Mouse (Mus musculus): ENCODE measurements around the gene Srp14. TPM values are rescaled to one million over a fixed set of nuclear protein-coding genes. Genes with fewer than 3 reads are reported as not detected.

Srp14 gene
- polyA plus RNA-seq (2015; fragmentation: Nextera tagmentation; extraction: Ambion mirVana) = 306 and 312 TPM in 2 replicates

GRCm38 (mm10) chr2:118479550-118479909, at the start of gene Srp14:
Gene Srp14 (minus strand): TSS chr2:118479711.
- under 1% methylated on average over 35 of the region's 35 CpGs for WGBS
- Histone ChIP-seq H3K27ac (ENCODE audit: low read length) (peak within 1 kb of the TSS; percentile 85), H3K4me3 (ENCODE audit: low read depth, low read length) (peak within 1 kb of the TSS; percentile 95), H3K4me2 (ENCODE audit: low read length) (peak within 1 kb of the TSS; percentile 79), H3K27me3 (ENCODE audit: control insufficient read depth, insufficient read depth, low read depth, low read length) (no peaks in the 10 kb centered on the region), H3K4me1 (ENCODE audit: control insufficient read depth, insufficient read depth, low read length) (peaks cover 14% of the 10 kb centered on the region), H3K9me3 (replicated peaks; ENCODE audit: control insufficient read depth, low read length, poor library complexity, severe bottlenecking) (no peaks in the 10 kb centered on the region), H3K9ac (ENCODE audit: low read depth, low read length) (peak within 1 kb of the TSS; percentile 94), H3K36me3 (ENCODE audit: control insufficient read depth, insufficient read depth, low read length) (peaks cover 3% of the 10 kb centered on the region; the same call in 1 of the 2 replicates)
- peak; percentile 98 for ATAC-seq

GRCm38 (mm10) chr2:118526545-118526944, 47.0 kb upstream of the Srp14 start:
- no peak overlapping the region for H3K4me2 ChIP-seq (ENCODE audit: low read length)
- no peak overlapping the region for H3K27ac ChIP-seq (ENCODE audit: low read length)
- no peak overlapping the region for H3K4me3 ChIP-seq (ENCODE audit: low read depth, low read length)
- 84% methylated on average over 5 of the region's 5 CpGs for WGBS
- ATAC-seq = no peak
- no peaks in the 10 kb centered on the region for H3K9me3 ChIP-seq (replicated peaks; ENCODE audit: control insufficient read depth, low read length, poor library complexity, severe bottlenecking)
- no peak overlapping the region for H3K9ac ChIP-seq (ENCODE audit: low read depth, low read length)
- H3K36me3 ChIP-seq (ENCODE audit: control insufficient read depth, insufficient read depth, low read length) = no peaks in the 10 kb centered on the region
- H3K4me1 ChIP-seq (ENCODE audit: control insufficient read depth, insufficient read depth, low read length) = peaks cover 5% of the 10 kb centered on the region; the same call in 1 of the 2 replicates
- H3K27me3 ChIP-seq (ENCODE audit: control insufficient read depth, insufficient read depth, low read depth, low read length) = no peaks in the 10 kb centered on the region

- H3K4me1 ChIP-seq (ENCODE audit: control insufficient read depth, insufficient read depth, low read length) = peaks cover 3% of the 10 kb centered on the region; the same call in 1 of the 2 replicates
- no peaks in the 10 kb centered on the region for H3K27me3 ChIP-seq (ENCODE audit: control insufficient read depth, insufficient read depth, low read depth, low read length)
- 83% methylated on average over 3 of the region's 3 CpGs for WGBS
- no peak overlapping the region for H3K4me3 ChIP-seq (ENCODE audit: low read depth, low read length)
- no peak overlapping the region for H3K4me2 ChIP-seq (ENCODE audit: low read length)
- ATAC-seq = no peak
- H3K27ac ChIP-seq (ENCODE audit: low read length) = no peak overlapping the region
- no peaks in the 10 kb centered on the region for H3K9me3 ChIP-seq (replicated peaks; ENCODE audit: control insufficient read depth, low read length, poor library complexity, severe bottlenecking)
- H3K36me3 ChIP-seq (ENCODE audit: control insufficient read depth, insufficient read depth, low read length) = no peaks in the 10 kb centered on the region
- H3K9ac ChIP-seq (ENCODE audit: low read depth, low read length) = no peak overlapping the region
Measured at GRCm38 (mm10) chr2:118524811-118525210, 45.3 kb upstream of the Srp14 start.

DNA sequence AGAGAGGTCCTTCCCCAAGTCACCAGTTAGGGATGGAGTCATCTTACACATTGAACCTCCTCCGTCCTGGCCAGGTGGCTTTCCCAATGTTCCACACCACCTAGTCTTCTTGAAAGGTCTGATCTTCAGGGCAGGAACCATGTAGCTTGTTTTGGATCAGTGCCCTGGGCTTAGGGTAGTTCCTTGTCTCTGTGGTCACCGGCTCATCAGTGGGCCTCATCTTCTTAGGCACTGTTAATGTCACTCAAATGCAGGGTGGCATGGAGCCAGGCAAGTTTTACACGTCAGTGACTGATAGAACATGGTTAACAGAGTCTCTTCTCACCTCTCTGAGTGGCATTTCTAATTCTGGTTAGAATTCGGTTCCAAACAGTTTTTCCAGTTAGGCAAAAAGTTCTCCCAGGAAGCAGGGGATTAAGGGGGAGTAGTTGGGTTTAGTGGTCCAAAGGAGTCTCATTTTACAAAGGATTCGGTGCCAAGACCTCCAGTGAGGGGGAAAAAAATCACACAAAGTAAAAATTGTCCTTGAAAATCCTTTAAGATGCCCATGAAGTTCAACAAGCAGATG, 43.7 kb upstream of the Srp14 start:
- WGBS = 53% methylated on average over 5 of the region's 5 CpGs
- H3K4me2 ChIP-seq (ENCODE audit: low read length) = no peak overlapping the region
- no peaks in the 10 kb centered on the region for H3K36me3 ChIP-seq (ENCODE audit: control insufficient read depth, insufficient read depth, low read length)
- no peaks in the 10 kb centered on the region for H3K27me3 ChIP-seq (ENCODE audit: control insufficient read depth, insufficient read depth, low read depth, low read length)
- no peak overlapping the region for H3K4me3 ChIP-seq (ENCODE audit: low read depth, low read length)
- ATAC-seq = no peak
- H3K9me3 ChIP-seq (replicated peaks; ENCODE audit: control insufficient read depth, low read length, poor library complexity, severe bottlenecking) = no peaks in the 10 kb centered on the region
- no peaks in the 10 kb centered on the region; the same call in 1 of the 2 replicates for H3K4me1 ChIP-seq (ENCODE audit: control insufficient read depth, insufficient read depth, low read length)
- H3K27ac ChIP-seq (ENCODE audit: low read length) = no peak overlapping the region
- H3K9ac ChIP-seq (ENCODE audit: low read depth, low read length) = no peak overlapping the region

- Histone ChIP-seq H3K4me3 (ENCODE audit: low read depth, low read length) (no peak overlapping the region), H3K36me3 (ENCODE audit: control insufficient read depth, insufficient read depth, low read length) (no peaks in the 10 kb centered on the region), H3K27me3 (ENCODE audit: control insufficient read depth, insufficient read depth, low read depth, low read length) (no peaks in the 10 kb centered on the region), H3K27ac (ENCODE audit: low read length) (no peak overlapping the region), H3K9ac (ENCODE audit: low read depth, low read length) (no peak overlapping the region), H3K4me2 (ENCODE audit: low read length) (no peak overlapping the region), H3K9me3 (replicated peaks; ENCODE audit: control insufficient read depth, low read length, poor library complexity, severe bottlenecking) (no peaks in the 10 kb centered on the region), H3K4me1 (ENCODE audit: control insufficient read depth, insufficient read depth, low read length) (no peaks in the 10 kb centered on the region; the same call in 1 of the 2 replicates)
- no peak for ATAC-seq
- 45% methylated on average over 2 of the region's 2 CpGs for whole genome bisulfite sequencing
Measured at GRCm38 (mm10) chr2:118522265-118522664, 42.8 kb upstream of the Srp14 start.

- WGBS = 47% methylated on average over 9 of the region's 9 CpGs
- peak; percentile 90; the same call in 1 of the 2 replicates for ATAC-seq
- H3K4me3 ChIP-seq (ENCODE audit: low read depth, low read length) = no peak overlapping the region
Measured at GRCm38 (mm10) chr2:118520042-118520933, 40.8 kb upstream of the Srp14 start.

DNA sequence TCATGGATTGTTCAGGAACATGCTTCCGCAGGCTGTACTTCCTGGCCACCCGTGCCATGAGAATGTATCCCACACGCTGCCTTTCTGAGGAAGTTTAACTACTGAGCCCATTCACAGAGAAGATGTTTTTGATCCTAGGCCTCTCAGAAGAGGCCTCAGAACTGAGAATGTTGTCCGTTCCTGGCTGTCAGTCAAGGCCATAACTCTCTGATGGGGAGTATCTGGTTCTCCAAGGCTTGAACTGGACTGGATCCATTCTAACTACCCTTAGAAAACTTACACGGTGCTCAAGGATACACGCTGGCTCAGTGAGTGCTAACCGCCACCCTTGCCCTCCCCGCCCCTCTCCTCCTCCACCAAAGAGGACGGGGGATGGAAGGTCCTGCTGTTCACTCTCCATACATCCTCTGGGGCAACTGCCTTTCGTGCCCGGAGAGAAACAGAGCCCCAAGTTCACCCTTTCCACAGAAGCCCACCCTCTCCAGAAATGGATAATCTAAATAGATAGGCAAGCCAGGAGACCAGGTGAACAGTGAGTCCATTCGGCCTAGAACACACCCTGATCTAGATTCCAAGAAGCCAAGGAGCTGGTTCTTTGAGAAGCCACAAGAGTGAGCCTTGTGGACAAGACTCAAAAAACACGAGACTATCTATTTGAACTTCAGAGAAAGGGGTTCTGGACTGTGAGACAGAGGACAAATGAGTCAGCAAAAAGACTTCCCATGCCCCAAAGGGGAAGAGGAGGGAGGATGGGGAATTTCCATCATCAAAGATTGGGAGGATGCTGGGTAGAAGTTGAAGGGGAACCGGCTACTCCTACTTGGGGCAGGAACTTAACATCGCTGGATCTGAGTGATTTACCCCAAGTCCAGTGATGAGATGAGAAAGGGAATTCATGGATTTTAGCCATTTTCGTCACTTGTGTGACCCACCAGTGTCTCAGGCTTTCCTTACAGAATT, 33.2 kb upstream of the Srp14 start:
- no peak for ATAC-seq
- 86% methylated on average over 16 of the region's 16 CpGs for WGBS
- no peak overlapping the region for H3K27ac ChIP-seq (ENCODE audit: low read length)
- H3K4me1 ChIP-seq (ENCODE audit: control insufficient read depth, insufficient read depth, low read length) = peaks cover 3% of the 10 kb centered on the region; the same call in 1 of the 2 replicates
- no peaks in the 10 kb centered on the region for H3K36me3 ChIP-seq (ENCODE audit: control insufficient read depth, insufficient read depth, low read length)
- no peaks in the 10 kb centered on the region for H3K9me3 ChIP-seq (replicated peaks; ENCODE audit: control insufficient read depth, low read length, poor library complexity, severe bottlenecking)
- H3K27me3 ChIP-seq (ENCODE audit: control insufficient read depth, insufficient read depth, low read depth, low read length) = no peaks in the 10 kb centered on the region
- H3K4me2 ChIP-seq (ENCODE audit: low read length) = no peak overlapping the region
- H3K4me3 ChIP-seq (ENCODE audit: low read depth, low read length) = no peak overlapping the region
- no peak overlapping the region for H3K9ac ChIP-seq (ENCODE audit: low read depth, low read length)

More at GRCm38 (mm10) chr2:118520042-118520933, 40.8 kb upstream of the Srp14 start:
- Histone ChIP-seq H3K9ac (ENCODE audit: low read depth, low read length) (no peak overlapping the region), H3K4me1 (ENCODE audit: control insufficient read depth, insufficient read depth, low read length) (no peaks in the 10 kb centered on the region; the same call in 1 of the 2 replicates), H3K36me3 (ENCODE audit: control insufficient read depth, insufficient read depth, low read length) (no peaks in the 10 kb centered on the region), H3K9me3 (replicated peaks; ENCODE audit: control insufficient read depth, low read length, poor library complexity, severe bottlenecking) (no peaks in the 10 kb centered on the region), H3K4me2 (ENCODE audit: low read length) (no peak overlapping the region), H3K27me3 (ENCODE audit: control insufficient read depth, insufficient read depth, low read depth, low read length) (no peaks in the 10 kb centered on the region), H3K27ac (ENCODE audit: low read length) (0 out of 2 replicates have a peak overlapping the region, but pooled peaks have one; percentile 5)

- ATAC-seq = no peak
- Histone ChIP-seq H3K4me2 (ENCODE audit: low read length) (no peak overlapping the region), H3K4me3 (ENCODE audit: low read depth, low read length) (no peak overlapping the region), H3K9me3 (replicated peaks; ENCODE audit: control insufficient read depth, low read length, poor library complexity, severe bottlenecking) (no peaks in the 10 kb centered on the region), H3K27ac (ENCODE audit: low read length) (no peak overlapping the region), H3K36me3 (ENCODE audit: control insufficient read depth, insufficient read depth, low read length) (no peaks in the 10 kb centered on the region), H3K9ac (ENCODE audit: low read depth, low read length) (no peak overlapping the region), H3K27me3 (ENCODE audit: control insufficient read depth, insufficient read depth, low read depth, low read length) (no peaks in the 10 kb centered on the region), H3K4me1 (ENCODE audit: control insufficient read depth, insufficient read depth, low read length) (peaks cover 3% of the 10 kb centered on the region; the same call in 1 of the 2 replicates)
- WGBS = 61% methylated on average over 11 of the region's 11 CpGs
Measured at GRCm38 (mm10) chr2:118511779-118512417, 32.4 kb upstream of the Srp14 start.
